Mouse (Mus musculus) CH12.LX (cell line): Measurements from ENCODE around the gene 4933405O20Rik.

Source experiments
- CTCF ChIP-seq, 2 experiments: IDR thresholded peaks in 1 of 2; conservative IDR thresholded peaks in 1 of 2; 2 replicates each; pipeline ENCODE4 v1.5.1; 2011 to 2012; ENCODE audit warnings: low read depth in 2 of 2, low read length in 2 of 2, improper control_type of control experiment in 1 of 2, inconsistent platforms in 1 of 2, mild to moderate bottlenecking in 1 of 2, moderate library complexity in 1 of 2
- GABPA ChIP-seq: IDR thresholded peaks from 2 replicates; pipeline ENCODE4 v1.6.1; 2012; ENCODE audit warnings: low read depth, low read length, improper control_type of control experiment, inconsistent platforms; ENCODE audit not compliant: insufficient replicate concordance
- HCFC1 ChIP-seq: IDR thresholded peaks from 2 replicates; pipeline ENCODE4 v1.6.1; 2012; ENCODE audit warnings: low read depth, mild to moderate bottlenecking, inconsistent platforms, low read length, improper control_type of control experiment
- IRF4 ChIP-seq: IDR thresholded peaks from 2 replicates; pipeline ENCODE4 v1.6.1; 2014; ENCODE audit warnings: low read depth, mild to moderate bottlenecking, inconsistent platforms, low read length, improper control_type of control experiment
- MAZ ChIP-seq: IDR thresholded peaks from 2 replicates; pipeline ENCODE4 v1.6.1; 2012; ENCODE audit warnings: low read depth, mild to moderate bottlenecking, inconsistent platforms, low read length, improper control_type of control experiment, moderate library complexity
- NELFE ChIP-seq: IDR thresholded peaks from 2 replicates; pipeline ENCODE4 v1.6.1; 2011; ENCODE audit warnings: low read depth, low read length, improper control_type of control experiment
- POLR2AphosphoS2 ChIP-seq: IDR thresholded peaks from 2 replicates; pipeline ENCODE4 v1.6.1; 2011; ENCODE audit warnings: low read depth, low read length, improper control_type of control experiment
- UBTF ChIP-seq: IDR thresholded peaks from 2 replicates; pipeline ENCODE4 v1.6.1; 2012; ENCODE audit warnings: low read depth, mild to moderate bottlenecking, inconsistent platforms, low read length, improper control_type of control experiment, moderate library complexity
- ZMIZ1 ChIP-seq: IDR thresholded peaks from 2 replicates; pipeline ENCODE4 v1.6.1; 2012; ENCODE audit warnings: low read depth, mild to moderate bottlenecking, inconsistent platforms, low read length, improper control_type of control experiment

- TF ChIP-seq CTCF (conservative IDR thresholded peaks at IDR 0.05 in 1 of 2, IDR thresholded peaks at IDR 0.05 in 1 of 2; ENCODE audit: low read depth in 2 of 2, low read length in 2 of 2), result no peak
- no peak for TF ChIP-seq GABPA
- no peak for TF ChIP-seq POLR2AphosphoS2
- TF ChIP-seq HCFC1, result no peak
- no peak for TF ChIP-seq MAZ
- no peak for TF ChIP-seq ZMIZ1
- TF ChIP-seq IRF4, result no peak
- TF ChIP-seq NELFE, result no peak
- no peak for TF ChIP-seq UBTF
Observed at GRCm38 (mm10) chr7:50588642-50589424, 10.2 kb upstream of the 4933405O20Rik start.
